Mouse (Mus musculus) bone marrow macrophage, adult 2 months (primary cell): ENCODE measurements at regions not wholly inside any gene's neighbourhood (a gene's known extent, or its start where the extent isn't known, plus 50 kb on each side); places are given as distances from the start of the nearest gene placed in this dataset.

Source experiments
- CTCF ChIP-seq: IDR thresholded peaks from 2 replicates; pipeline ENCODE4 v1.5.1; 2012; ENCODE audit warnings: low read depth, mild to moderate bottlenecking, low read length, moderate library complexity
- POLR2A ChIP-seq: IDR thresholded peaks from 2 replicates; pipeline ENCODE4 v1.6.1; 2012; ENCODE audit warnings: mild to moderate bottlenecking, low read depth, low read length, borderline replicate concordance

GRCm38 (mm10) chr6:100402716-100403115, 115.4 kb upstream of the Rybp start:
- TF ChIP-seq POLR2A (no peak), CTCF (no peak)
